Mouse (Mus musculus): ENCODE measurements at regions not wholly inside any gene's neighbourhood (a gene's known extent, or its start where the extent isn't known, plus 50 kb on each side); places are given as distances from the start of the nearest gene placed in this dataset.

GRCm38 (mm10) chr12:79917634-79918289, 195.1 kb downstream of the Zfp36l1 start:
- Histone ChIP-seq H3K36me3 (no peaks in the 10 kb centered on the region), H3K27me3 (ENCODE audit: low read depth, poor library complexity, severe bottlenecking) (no peaks in the 10 kb centered on the region), H3K9me3 (replicated peaks) (no peaks in the 10 kb centered on the region), H3K4me3 (no peak overlapping the region), H3K4me1 (peaks cover 39% of the 10 kb centered on the region), H3K27ac (peak overlapping the region; percentile 63)
- WGBS = 47% methylated on average over 10 of the region's 10 CpGs
- DNase-seq (ENCODE audit: low spot score) = no peak

GRCm38 (mm10) chr12:79916896-79917633, 195.7 kb downstream of the Zfp36l1 start:
- WGBS = 76% methylated on average over 5 of the region's 5 CpGs
- Histone ChIP-seq H3K4me3 (no peak overlapping the region), H3K36me3 (no peaks in the 10 kb centered on the region), H3K4me1 (peaks cover 37% of the 10 kb centered on the region), H3K9me3 (replicated peaks) (no peaks in the 10 kb centered on the region), H3K27me3 (ENCODE audit: low read depth, poor library complexity, severe bottlenecking) (no peaks in the 10 kb centered on the region), H3K27ac (peak overlapping the region; percentile 63)
- DNase-seq (ENCODE audit: low spot score) = no peak

GRCm38 (mm10) chr12:79913898-79914297, 198.9 kb downstream of the Zfp36l1 start:
- DNase-seq (ENCODE audit: low spot score) = no peak
- no peaks in the 10 kb centered on the region for H3K36me3 ChIP-seq
- 95% methylated on average over 6 of the region's 6 CpGs for WGBS
- no peak overlapping the region for H3K4me3 ChIP-seq
- H3K9me3 ChIP-seq (replicated peaks) = no peaks in the 10 kb centered on the region
- 0 out of 2 replicates have a peak overlapping the region, but pooled peaks have one; percentile 9 for H3K27ac ChIP-seq
- peaks cover 40% of the 10 kb centered on the region for H3K4me1 ChIP-seq
- H3K27me3 ChIP-seq (ENCODE audit: low read depth, poor library complexity, severe bottlenecking) = no peaks in the 10 kb centered on the region

- DNase-seq (ENCODE audit: low spot score) = no peak
- Histone ChIP-seq H3K4me3 (no peak overlapping the region), H3K27ac (peak overlapping the region; percentile 84; the same call in 1 of the 2 replicates), H3K9me3 (replicated peaks) (no peaks in the 10 kb centered on the region), H3K36me3 (no peaks in the 10 kb centered on the region), H3K4me1 (peaks cover 29% of the 10 kb centered on the region), H3K27me3 (ENCODE audit: low read depth, poor library complexity, severe bottlenecking) (no peaks in the 10 kb centered on the region)
- WGBS = 94% methylated on average over 10 of the region's 10 CpGs
Observed at GRCm38 (mm10) chr12:79912281-79913063, 200.3 kb downstream of the Zfp36l1 start.

GRCm38 (mm10) chr12:79910884-79911759, 201.7 kb downstream of the Zfp36l1 start:
- WGBS = 36% methylated on average over 15 of the region's 15 CpGs
- Histone ChIP-seq H3K4me1 (peaks cover 34% of the 10 kb centered on the region), H3K27ac (peak overlapping the region; percentile 84), H3K9me3 (replicated peaks) (no peaks in the 10 kb centered on the region), H3K36me3 (no peaks in the 10 kb centered on the region), H3K4me3 (no peak overlapping the region), H3K27me3 (ENCODE audit: low read depth, poor library complexity, severe bottlenecking) (no peaks in the 10 kb centered on the region)
- no peak for DNase-seq (ENCODE audit: low spot score)

- H3K4me1 ChIP-seq = peaks cover 67% of the 10 kb centered on the region
- no peak overlapping the region for H3K4me3 ChIP-seq
- no peaks in the 10 kb centered on the region for H3K36me3 ChIP-seq
- no peak for DNase-seq (ENCODE audit: low spot score)
- no peaks in the 10 kb centered on the region for H3K9me3 ChIP-seq (replicated peaks)
- peak overlapping the region; percentile 86; the same call in 1 of the 2 replicates for H3K27ac ChIP-seq
- 62% methylated on average over 5 of the region's 5 CpGs for WGBS
- H3K27me3 ChIP-seq (ENCODE audit: low read depth, poor library complexity, severe bottlenecking) = no peaks in the 10 kb centered on the region
Observed at GRCm38 (mm10) chr12:79907583-79907982, 205.2 kb downstream of the Zfp36l1 start.

GRCm38 (mm10) chr12:79906738-79907365, 206.0 kb downstream of the Zfp36l1 start:
- Histone ChIP-seq H3K36me3 (no peaks in the 10 kb centered on the region), H3K4me3 (no peak overlapping the region), H3K27me3 (ENCODE audit: low read depth, poor library complexity, severe bottlenecking) (no peaks in the 10 kb centered on the region), H3K4me1 (peaks cover 72% of the 10 kb centered on the region), H3K9me3 (replicated peaks) (no peaks in the 10 kb centered on the region), H3K27ac (peak overlapping the region; percentile 86)
- no peak for DNase-seq (ENCODE audit: low spot score)
- 66% methylated on average over 10 of the region's 10 CpGs for WGBS

- Histone ChIP-seq H3K36me3 (no peaks in the 10 kb centered on the region), H3K4me1 (peaks cover 64% of the 10 kb centered on the region), H3K4me3 (no peak overlapping the region), H3K27ac (peak overlapping the region; percentile 86), H3K27me3 (ENCODE audit: low read depth, poor library complexity, severe bottlenecking) (no peaks in the 10 kb centered on the region), H3K9me3 (replicated peaks) (no peaks in the 10 kb centered on the region)
- no peak for DNase-seq (ENCODE audit: low spot score)
- 51% methylated on average over 10 of the region's 10 CpGs for WGBS
Observed at GRCm38 (mm10) chr12:79905828-79906737, 206.7 kb downstream of the Zfp36l1 start.

- no peak for DNase-seq (ENCODE audit: low spot score)
- peaks cover 58% of the 10 kb centered on the region for H3K4me1 ChIP-seq
- no peaks in the 10 kb centered on the region for H3K27me3 ChIP-seq (ENCODE audit: low read depth, poor library complexity, severe bottlenecking)
- WGBS = 59% methylated on average over 2 of the region's 2 CpGs
- peak overlapping the region; percentile 86 for H3K27ac ChIP-seq
- no peak overlapping the region for H3K4me3 ChIP-seq
- H3K9me3 ChIP-seq (replicated peaks) = no peaks in the 10 kb centered on the region
- H3K36me3 ChIP-seq = no peaks in the 10 kb centered on the region
Observed at GRCm38 (mm10) chr12:79904913-79905549, 207.8 kb downstream of the Zfp36l1 start.

GRCm38 (mm10) chr12:79902761-79903160, 210.1 kb downstream of the Zfp36l1 start:
- DNase-seq (ENCODE audit: low spot score) = no peak
- H3K27ac ChIP-seq = peak overlapping the region; percentile 76
- H3K36me3 ChIP-seq = no peaks in the 10 kb centered on the region
- H3K9me3 ChIP-seq (replicated peaks) = no peaks in the 10 kb centered on the region
- H3K27me3 ChIP-seq (ENCODE audit: low read depth, poor library complexity, severe bottlenecking) = no peaks in the 10 kb centered on the region
- 84% methylated on average over 7 of the region's 7 CpGs for WGBS
- no peak overlapping the region for H3K4me3 ChIP-seq
- H3K4me1 ChIP-seq = peaks cover 78% of the 10 kb centered on the region

- no peak for DNase-seq (ENCODE audit: low spot score)
- no peak overlapping the region for H3K4me3 ChIP-seq
- no peaks in the 10 kb centered on the region for H3K36me3 ChIP-seq
- H3K9me3 ChIP-seq (replicated peaks) = no peaks in the 10 kb centered on the region
- peak overlapping the region; percentile 76 for H3K27ac ChIP-seq
- H3K27me3 ChIP-seq (ENCODE audit: low read depth, poor library complexity, severe bottlenecking) = no peaks in the 10 kb centered on the region
- WGBS = 71% methylated on average over 7 of the region's 7 CpGs
- H3K4me1 ChIP-seq = peaks cover 78% of the 10 kb centered on the region
Observed at GRCm38 (mm10) chr12:79902163-79902562, 210.7 kb downstream of the Zfp36l1 start.
